In the genomic region with DNA sequence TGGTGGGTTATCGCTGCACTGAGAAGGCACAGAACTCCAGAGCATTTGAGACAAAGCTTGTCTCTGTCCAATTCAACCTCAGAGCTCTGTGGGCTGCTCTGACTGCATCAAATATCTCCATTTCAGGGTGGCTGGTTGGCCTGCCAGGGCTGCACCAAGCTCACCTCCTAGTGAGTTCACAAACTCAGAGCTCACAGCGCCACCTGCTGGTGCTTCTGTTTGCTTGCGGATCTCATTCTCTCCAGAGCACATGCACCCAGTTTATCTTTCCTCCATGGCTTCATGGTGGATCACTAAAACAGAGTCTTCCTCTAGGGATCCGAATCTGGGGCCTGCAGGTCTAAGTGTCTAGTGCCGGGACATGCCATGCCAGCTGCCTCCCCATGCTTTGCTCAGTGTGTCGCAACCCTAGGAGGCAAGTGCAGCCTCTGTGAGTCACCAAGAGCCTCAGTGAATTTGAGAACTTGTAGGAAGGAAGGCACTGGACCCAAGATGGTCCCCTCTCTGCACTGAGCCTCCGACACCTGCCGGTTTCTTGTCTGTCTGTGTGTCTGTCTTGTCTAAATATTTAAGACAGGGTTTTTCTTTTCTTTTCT, we compare ENCODE assay signal across 9 mouse cellular contexts. TPM values are rescaled to one million over a fixed set of nuclear protein-coding genes. Genes with fewer than 3 reads are reported as not detected.
DNase-seq lines count a peak whose midpoint lies in the region; ATAC-seq lines count a peak whose summit lies in the region.
"Had no signal": no experiment of that assay in that cellular context is flagged by ENCODE, and none has a peak within 500 bp of the region (broad histone marks: within the 10 kb centered on the region; RNA-seq: fewer than 3 reads in every experiment).

No protein-coding gene starts in this region.

- peak; percentile 83 for DNase-seq in hindbrain, embryonic 10.5 days (ENCODE audit: low spot score)
- peak; percentile 70 for DNase-seq in adrenal gland, postnatal 25 days
- peak; percentile 73 for DNase-seq in kidney, adult 18-20 months
- DNase-seq in limb, embryonic 10.5 days (ENCODE audit: low spot score): peak; percentile 89
- DNase-seq in spleen, postnatal 14 days (ENCODE audit: low spot score in 2 of 2): peak; percentile 18 to 51

- 30% methylated on average over 8 of the region's 8 CpGs for WGBS in hindbrain, embryonic 10.5 days
- 32% methylated on average over 8 of the region's 8 CpGs for WGBS in hindbrain, embryonic 12.5 days
- 31% methylated on average over 8 of the region's 8 CpGs for WGBS in forebrain, embryonic 15.5 days
- WGBS in limb, embryonic 10.5 days: 36% methylated on average over 8 of the region's 8 CpGs

- no peaks in the 10 kb centered on the region for H3K9me3 ChIP-seq in hindbrain, embryonic 10.5 days
- H3K9me3 ChIP-seq in hindbrain, embryonic 12.5 days (replicated peaks): no peaks in the 10 kb centered on the region
- no peaks in the 10 kb centered on the region for H3K9me3 ChIP-seq in forebrain, embryonic 15.5 days
- no peaks in the 10 kb centered on the region for H3K9me3 ChIP-seq in limb, embryonic 10.5 days (replicated peaks)
- H3K9me3 ChIP-seq: lung, embryonic 15.5 days had no signal

- H3K4me1 ChIP-seq in hindbrain, embryonic 10.5 days (replicated peaks): no peaks in the 10 kb centered on the region
- H3K4me1 ChIP-seq in hindbrain, embryonic 12.5 days: no peaks in the 10 kb centered on the region
- no peaks in the 10 kb centered on the region for H3K4me1 ChIP-seq in forebrain, embryonic 15.5 days
- no peaks in the 10 kb centered on the region for H3K4me1 ChIP-seq in limb, embryonic 10.5 days
- H3K4me1 ChIP-seq: lung, embryonic 15.5 days had no signal

- H3K9ac ChIP-seq in hindbrain, embryonic 12.5 days: no peak overlapping the region
- no peak overlapping the region for H3K9ac ChIP-seq in forebrain, embryonic 15.5 days (replicated peaks)
- H3K9ac ChIP-seq: lung, embryonic 15.5 days had no signal

- H3K4me3 ChIP-seq in hindbrain, embryonic 10.5 days: no peak overlapping the region
- H3K4me3 ChIP-seq in hindbrain, embryonic 12.5 days: no peak overlapping the region
- no peak overlapping the region for H3K4me3 ChIP-seq in forebrain, embryonic 15.5 days
- H3K4me3 ChIP-seq in limb, embryonic 10.5 days: no peak overlapping the region
- H3K4me3 ChIP-seq: lung, embryonic 15.5 days had no signal

- peaks cover 62% of the 10 kb centered on the region for H3K27me3 ChIP-seq in hindbrain, embryonic 10.5 days (ENCODE audit: insufficient read depth, poor library complexity, severe bottlenecking)
- peaks cover 40% of the 10 kb centered on the region for H3K27me3 ChIP-seq in hindbrain, embryonic 12.5 days
- peaks cover 10% of the 10 kb centered on the region; the same call in 1 of the 2 replicates for H3K27me3 ChIP-seq in forebrain, embryonic 15.5 days
- peaks cover 81% of the 10 kb centered on the region for H3K27me3 ChIP-seq in limb, embryonic 10.5 days (ENCODE audit: low read depth, poor library complexity, severe bottlenecking)

- no peaks in the 10 kb centered on the region for H3K36me3 ChIP-seq in hindbrain, embryonic 10.5 days
- H3K36me3 ChIP-seq in hindbrain, embryonic 12.5 days: no peaks in the 10 kb centered on the region
- H3K36me3 ChIP-seq in forebrain, embryonic 15.5 days: no peaks in the 10 kb centered on the region
- no peaks in the 10 kb centered on the region for H3K36me3 ChIP-seq in limb, embryonic 10.5 days
- H3K36me3 ChIP-seq: lung, embryonic 15.5 days had no signal

- no peak overlapping the region for H3K27ac ChIP-seq in hindbrain, embryonic 10.5 days
- H3K27ac ChIP-seq in hindbrain, embryonic 12.5 days: no peak overlapping the region
- no peak overlapping the region for H3K27ac ChIP-seq in forebrain, embryonic 15.5 days (replicated peaks)
- H3K27ac ChIP-seq in limb, embryonic 10.5 days: no peak overlapping the region
- H3K27ac ChIP-seq: lung, embryonic 15.5 days had no signal

- no peak for ATAC-seq in hindbrain, embryonic 12.5 days (ENCODE audit: low FRiP score)
- ATAC-seq in forebrain, embryonic 15.5 days (replicated peaks): 0 out of 2 replicates have a peak, but pooled peaks have one; percentile 23
- ATAC-seq in monocyte, adult 5-6 weeks (replicated peaks; ENCODE audit: insufficient number of reproducible peaks, low FRiP score, low TSS enrichment, poor library complexity, severe bottlenecking): peak; percentile 59

- H3K4me2 ChIP-seq in hindbrain, embryonic 12.5 days (replicated peaks): no peak overlapping the region
- H3K4me2 ChIP-seq in forebrain, embryonic 15.5 days (replicated peaks): no peak overlapping the region
- H3K4me2 ChIP-seq: lung, embryonic 15.5 days had no signal

RNA-seq across cellular contexts. Expression of a gene that starts 3.6 kb away (rescaled TPM):
- not detected in 2 replicates for polyA plus RNA-seq in hindbrain, embryonic 10.5 days (2016; fragmentation: Nextera tagmentation; extraction: Ambion mirVana)
- not detected in 2 replicates for polyA plus RNA-seq in hindbrain, embryonic 12.5 days (2016; fragmentation: Nextera tagmentation; extraction: Ambion mirVana)
- not detected in 2 replicates for total RNA-seq in adrenal gland, postnatal 25 days (2021)
- not detected in 2 replicates for polyA plus RNA-seq in forebrain, embryonic 15.5 days (2015; fragmentation: Nextera tagmentation; extraction: Ambion mirVana)
- polyA plus RNA-seq in limb, embryonic 10.5 days (2016; fragmentation: Nextera tagmentation; extraction: Ambion mirVana): not detected in 2 replicates
- not detected in 3 replicates for total RNA-seq in monocyte, adult 5-6 weeks (2017)

RNA-seq across cellular contexts. Expression of a gene that starts 25.3 kb away (rescaled TPM):
- 0.22 TPM in 1 of 2 replicates, not detected in the other for polyA plus RNA-seq in hindbrain, embryonic 10.5 days (2016; fragmentation: Nextera tagmentation; extraction: Ambion mirVana)
- polyA plus RNA-seq in hindbrain, embryonic 12.5 days (2016; fragmentation: Nextera tagmentation; extraction: Ambion mirVana): not detected in 2 replicates
- not detected in 2 replicates for total RNA-seq in adrenal gland, postnatal 25 days (2021)
- polyA plus RNA-seq in forebrain, embryonic 15.5 days (2015; fragmentation: Nextera tagmentation; extraction: Ambion mirVana): not detected in 2 replicates
- not detected in 2 replicates for polyA plus RNA-seq in limb, embryonic 10.5 days (2016; fragmentation: Nextera tagmentation; extraction: Ambion mirVana)
- total RNA-seq in monocyte, adult 5-6 weeks (2017): 3.5 TPM in 1 of 3 replicates, not detected in the others

Comparison
In these comparisons a context has a peak if more than half of its experiments do, and no peak if none do; other contexts are left out.
1. DNase-seq: peak in every context shown above with its lines; median percentile 89 in limb, embryonic 10.5 days; 83 in hindbrain, embryonic 10.5 days; 73 in kidney, adult 18-20 months; 70 in adrenal gland, postnatal 25 days; 34 in spleen, postnatal 14 days.